In the genomic region with DNA sequence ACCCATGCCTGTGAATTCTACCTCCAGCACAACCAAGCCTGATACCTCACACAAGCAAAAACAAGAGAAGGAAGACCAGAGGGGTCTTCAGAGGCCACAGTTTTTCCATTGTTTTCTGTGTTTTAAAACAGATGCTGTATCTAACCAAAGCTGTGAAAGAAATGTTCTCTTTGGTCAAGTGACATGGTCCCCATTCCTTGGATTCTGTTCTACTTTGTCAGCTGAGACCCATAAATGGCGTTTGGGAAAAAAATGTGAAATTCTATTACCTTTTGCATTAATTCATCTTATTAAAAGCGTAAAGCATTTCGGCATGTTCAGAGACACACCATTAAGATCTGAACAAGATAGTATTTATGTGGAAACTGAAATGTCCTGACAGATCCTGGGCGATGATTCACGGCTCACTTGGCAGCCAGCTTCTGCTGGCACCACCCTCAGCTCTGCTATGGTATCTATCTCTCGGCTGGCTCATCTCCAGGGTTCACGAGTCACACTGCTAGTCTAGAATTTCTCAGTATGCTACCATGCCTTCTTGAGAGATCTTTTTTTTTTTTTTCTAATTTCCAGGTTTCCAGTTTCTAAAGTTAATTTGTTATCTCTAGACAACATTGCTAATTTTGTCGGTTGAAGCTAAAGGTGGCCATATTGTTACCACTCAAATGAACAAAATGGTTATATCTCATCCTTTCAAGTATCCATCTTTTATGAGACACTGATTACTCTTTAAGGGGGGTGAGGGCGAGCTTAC, we compare ENCODE assay signal across 8 mouse cellular contexts. TPM values are rescaled to one million over a fixed set of nuclear protein-coding genes. Genes with fewer than 3 reads are reported as not detected.
DNase-seq lines count a peak whose midpoint lies in the region; ATAC-seq and TF ChIP-seq lines count a peak whose summit lies in the region.

No protein-coding gene starts in this region.

- H3K4me2 ChIP-seq in hindbrain, postnatal 0 days (ENCODE audit: low read depth, low read length) = no peak overlapping the region
- no peak overlapping the region for H3K4me2 ChIP-seq in hindbrain, embryonic 11.5 days (replicated peaks; ENCODE audit: low read depth, low read length)
- H3K4me2 ChIP-seq in lung, postnatal 0 days (replicated peaks; ENCODE audit: low read depth, low read length) = no peak overlapping the region

- peak; percentile 60 for ATAC-seq in hindbrain, postnatal 0 days
- no peak for ATAC-seq in hindbrain, embryonic 11.5 days (ENCODE audit: low FRiP score)
- ATAC-seq in lung, postnatal 0 days = peak; percentile 51

- peak; percentile 55; the same call in 1 of the 2 replicates for TF ChIP-seq EP300 in lung, postnatal 0 days (IDR thresholded peaks at IDR 0.05)

- no peaks in the 10 kb centered on the region for H3K36me3 ChIP-seq in hindbrain, postnatal 0 days (ENCODE audit: insufficient read depth, low read length)
- H3K36me3 ChIP-seq in hindbrain, embryonic 11.5 days (ENCODE audit: control insufficient read depth, insufficient read depth, low read length) = no peaks in the 10 kb centered on the region
- no peaks in the 10 kb centered on the region for H3K36me3 ChIP-seq in lung, postnatal 0 days (ENCODE audit: insufficient read depth, low read length)

- no peak overlapping the region for H3K4me3 ChIP-seq in hindbrain, postnatal 0 days (ENCODE audit: low read length)
- no peak overlapping the region for H3K4me3 ChIP-seq in hindbrain, embryonic 11.5 days (ENCODE audit: low read depth, low read length)
- H3K4me3 ChIP-seq in lung, postnatal 0 days (ENCODE audit: low read depth, low read length) = no peak overlapping the region

- H3K27ac ChIP-seq in hindbrain, postnatal 0 days = no peak overlapping the region
- no peak overlapping the region for H3K27ac ChIP-seq in hindbrain, embryonic 11.5 days (ENCODE audit: low read depth, low read length)
- H3K27ac ChIP-seq in lung, postnatal 0 days (ENCODE audit: low read length) = 0 out of 2 replicates have a peak overlapping the region, but pooled peaks have one; percentile 43

- 49% methylated on average over 9 of the region's 9 CpGs for WGBS in hindbrain, postnatal 0 days
- 92% methylated on average over 9 of the region's 9 CpGs for WGBS in hindbrain, embryonic 11.5 days
- WGBS in lung, postnatal 0 days = 58% methylated on average over 9 of the region's 9 CpGs

- H3K27me3 ChIP-seq in hindbrain, postnatal 0 days (ENCODE audit: insufficient read depth, low read length) = no peaks in the 10 kb centered on the region
- no peaks in the 10 kb centered on the region for H3K27me3 ChIP-seq in hindbrain, embryonic 11.5 days (ENCODE audit: control insufficient read depth, insufficient read depth, low read length)
- no peaks in the 10 kb centered on the region for H3K27me3 ChIP-seq in lung, postnatal 0 days (replicated peaks; ENCODE audit: insufficient read depth, low read length)

- no peaks in the 10 kb centered on the region for H3K4me1 ChIP-seq in hindbrain, postnatal 0 days (ENCODE audit: insufficient read depth, low read length)
- no peaks in the 10 kb centered on the region for H3K4me1 ChIP-seq in hindbrain, embryonic 11.5 days (replicated peaks; ENCODE audit: control insufficient read depth, insufficient read depth, low read length)
- peaks cover 16% of the 10 kb centered on the region; the same call in 1 of the 2 replicates for H3K4me1 ChIP-seq in lung, postnatal 0 days (ENCODE audit: insufficient read depth, low read depth, low read length)

- no peak for TF ChIP-seq CTCF in hindbrain, postnatal 0 days (IDR thresholded peaks at IDR 0.05; ENCODE audit: low read depth)
- no peak for TF ChIP-seq CTCF in lung, postnatal 0 days (IDR thresholded peaks at IDR 0.05)

- DNase-seq in hindbrain, postnatal 0 days (ENCODE audit: low spot score) = peak; percentile 78
- no peak for DNase-seq in hindbrain, embryonic 11.5 days (ENCODE audit: low spot score)
- DNase-seq in brain, adult 2 months (ENCODE audit: low read depth, low spot score) = peak; percentile 97
- DNase-seq in frontal cortex, postnatal 36 days (ENCODE audit: low spot score in 2 of 2) = peak; percentile 70 to 80
- DNase-seq in kidney, postnatal 10 days = peak; percentile 77
- peak; percentile 77 for DNase-seq in lung, postnatal 0 days (ENCODE audit: low spot score)
- DNase-seq in thymus, adult 18-20 months = no peak
- DNase-seq in B cell, adult 2 months = no peak

- H3K9ac ChIP-seq in hindbrain, postnatal 0 days (replicated peaks; ENCODE audit: low read length) = no peak overlapping the region
- H3K9ac ChIP-seq in hindbrain, embryonic 11.5 days (ENCODE audit: low read depth, low read length) = no peak overlapping the region
- H3K9ac ChIP-seq in lung, postnatal 0 days (replicated peaks; ENCODE audit: low read depth) = no peak overlapping the region

- H3K9me3 ChIP-seq in hindbrain, postnatal 0 days (ENCODE audit: low read length) = no peaks in the 10 kb centered on the region
- H3K9me3 ChIP-seq in hindbrain, embryonic 11.5 days (ENCODE audit: control insufficient read depth, low read length) = no peaks in the 10 kb centered on the region
- H3K9me3 ChIP-seq in lung, postnatal 0 days (ENCODE audit: low read length) = no peaks in the 10 kb centered on the region

RNA-seq across cellular contexts. Expression of a gene that starts 44.9 kb away (rescaled TPM):
- total RNA-seq in hindbrain, postnatal 0 days (2014; rRNA removed) = 20.3 and 20.7 TPM in 2 replicates
- polyA plus RNA-seq in hindbrain, postnatal 0 days (2015; fragmentation: Nextera tagmentation; extraction: Ambion mirVana) = 40.2 and 40.5 TPM in 2 replicates
- polyA plus RNA-seq in hindbrain, embryonic 11.5 days (2014; fragmentation: Nextera tagmentation; extraction: Ambion mirVana) = 94.3 and 105 TPM in 2 replicates
- polyA plus RNA-seq in lung, postnatal 0 days (2015; fragmentation: Nextera tagmentation; extraction: Ambion mirVana) = 25.9 and 26.8 TPM in 2 replicates

RNA-seq across cellular contexts. Expression of a gene that starts 49.1 kb away (rescaled TPM):
- 31.2 and 34.1 TPM in 2 replicates for total RNA-seq in hindbrain, postnatal 0 days (2014; rRNA removed)
- 15.8 and 18.3 TPM in 2 replicates for polyA plus RNA-seq in hindbrain, postnatal 0 days (2015; fragmentation: Nextera tagmentation; extraction: Ambion mirVana)
- 13.4 and 19.1 TPM in 2 replicates for polyA plus RNA-seq in hindbrain, embryonic 11.5 days (2014; fragmentation: Nextera tagmentation; extraction: Ambion mirVana)
- 12.0 and 13.2 TPM in 2 replicates for polyA plus RNA-seq in lung, postnatal 0 days (2015; fragmentation: Nextera tagmentation; extraction: Ambion mirVana)

Comparison
In these comparisons a context has a peak if more than half of its experiments do, and no peak if none do; other contexts are left out.
1. DNase-seq: peak in hindbrain, postnatal 0 days (single experiment), brain, adult 2 months (single experiment), frontal cortex, postnatal 36 days (2 of 2), kidney, postnatal 10 days (single experiment) and lung, postnatal 0 days (single experiment); none in hindbrain, embryonic 11.5 days (single experiment), thymus, adult 18-20 months (0 of 2) and B cell, adult 2 months (0 of 2).